Mouse (Mus musculus) limb, embryonic 11.5 days (tissue): ENCODE results near the gene Junb. TPM values are rescaled to one million over a fixed set of nuclear protein-coding genes. Genes with fewer than 3 reads are reported as not detected.

Experiments
- ATAC-seq: fragments of 200-750 bp; cut with Nextera tagmentation; 2 replicates; pipeline ENCODE4 v1.8.0; 2017; ENCODE audit warnings: low read depth; ENCODE audit not compliant: insufficient number of reproducible peaks, low FRiP score, low TSS enrichment
- DNase-seq: peaks from one replicate; pipeline ENCODE4 v3.0.0-alpha.2; 2015; ENCODE audit warnings: low spot score
- H3K27ac ChIP-seq: fragments of 300-500 bp; sonication (generic); replicated peaks from 2 replicates; pipeline ENCODE4 v1.5.1; 2014; ENCODE audit warnings: low read depth, mild to moderate bottlenecking, low read length
- H3K27me3 ChIP-seq: fragments of 300-500 bp; sonication (generic); 2 replicates; pipeline ENCODE4 v1.6.1; 2014; ENCODE audit warnings: mild to moderate bottlenecking, low read length, mixed read lengths; ENCODE audit not compliant: control insufficient read depth, insufficient read depth
- H3K36me3 ChIP-seq: fragments of 300-500 bp; sonication (generic); 2 replicates; pipeline ENCODE4 v1.6.1; 2014; ENCODE audit warnings: mild to moderate bottlenecking, low read length, moderate library complexity, mixed read lengths; ENCODE audit not compliant: control insufficient read depth, insufficient read depth
- H3K4me1 ChIP-seq: fragments of 300-500 bp; sonication (generic); 2 replicates; pipeline ENCODE4 v1.6.1; 2014; ENCODE audit warnings: low read length, mixed read lengths; ENCODE audit not compliant: control insufficient read depth, insufficient read depth
- H3K4me2 ChIP-seq: fragments of 300-500 bp; sonication (generic); 2 replicates; pipeline ENCODE4 v1.6.1; 2014; ENCODE audit warnings: low read depth, mild to moderate bottlenecking, moderate library complexity; ENCODE audit not compliant: severe bottlenecking
- H3K4me3 ChIP-seq: fragments of 300-500 bp; sonication (generic); 2 replicates; pipeline ENCODE4 v1.5.1; 2014; ENCODE audit warnings: low read depth, low read length
- H3K9ac ChIP-seq: fragments of 300-500 bp; sonication (generic); 2 replicates; pipeline ENCODE4 v1.6.1; 2014; ENCODE audit warnings: mild to moderate bottlenecking, low read length
- H3K9me3 ChIP-seq: fragments of 300-500 bp; sonication (generic); 2 replicates; pipeline ENCODE4 v1.6.1; 2016; ENCODE audit warnings: low read length; ENCODE audit not compliant: control insufficient read depth
- WGBS: fragments of 180-500 bp; shearing (Covaris S2); extraction: QIAGEN DNeasy Blood & Tissue Kit; methylation state at CpG from one replicate; pipeline ENCODE4 v1.1.7; 2014; 5-methylcytosine and 5-hydroxymethylcytosine counted together
- polyA plus RNA-seq: library from polyadenylated mRNA; unstranded; fragments of >200 nt; fragmentation: Nextera tagmentation; extraction: Ambion mirVana; gene quantifications from 2 replicates; pipeline ENCODE4 v1.2.1, GENCODE M21; 2014

Junb gene
- polyA plus RNA-seq, 1 experiment from 2014 or later, result 7.2 TPM

DNA sequence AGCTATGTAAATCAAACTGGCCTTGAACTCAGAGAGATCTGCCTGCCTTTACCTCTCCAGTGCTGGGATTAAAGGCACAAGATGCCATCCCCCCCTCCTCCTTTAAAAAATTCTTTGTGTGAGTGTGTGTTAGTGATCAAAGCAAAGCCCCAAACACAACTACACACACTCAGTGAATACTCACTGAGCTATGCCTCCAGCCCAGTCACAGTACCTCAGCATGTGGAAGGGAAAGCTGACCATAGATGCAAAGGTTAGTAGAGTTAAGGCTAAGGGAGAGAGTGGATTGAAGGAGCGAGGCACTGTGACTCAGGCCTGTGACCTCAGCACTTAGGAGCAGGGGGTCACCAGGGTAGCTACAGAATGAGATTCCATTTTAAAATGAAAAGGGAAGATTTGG lies 5.4 kb downstream of the Junb start:
- ATAC-seq (no peak), DNase-seq (no peak)
- H3K4me2 ChIP-seq, result no peak overlapping the region
- WGBS, result 81% methylated on average over 1 of the region's 1 CpGs
- no peak overlapping the region for H3K4me3 ChIP-seq
- H3K36me3 ChIP-seq, result peaks cover 15% of the 10 kb centered on the region; the same call in 1 of the 2 replicates
- H3K9ac ChIP-seq, result no peak overlapping the region
- peaks cover 43% of the 10 kb centered on the region for H3K4me1 ChIP-seq
- no peak overlapping the region for H3K27ac ChIP-seq
- H3K27me3 ChIP-seq, result peaks cover 12% of the 10 kb centered on the region
- H3K9me3 ChIP-seq, result no peaks in the 10 kb centered on the region

DNA sequence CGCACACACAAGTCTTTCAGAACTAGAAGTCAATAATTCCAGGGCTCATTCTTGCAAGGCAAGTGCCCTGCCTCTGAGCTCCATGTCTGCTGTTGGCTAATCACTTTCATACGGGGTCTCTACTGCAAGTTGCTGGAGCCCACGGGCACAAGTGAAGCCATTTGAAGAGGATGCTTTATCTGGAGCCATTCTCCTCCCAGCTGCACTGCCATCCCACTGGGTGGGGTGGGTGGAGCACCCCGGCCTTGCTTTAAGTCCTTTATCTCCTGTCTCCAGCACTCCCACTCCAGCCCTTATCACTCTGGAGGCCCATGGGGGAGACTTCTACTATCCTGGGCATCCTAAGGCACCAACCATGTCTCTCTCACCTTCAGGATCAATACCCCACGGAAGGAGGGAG lies 7.6 kb downstream of the Junb start:
- Histone ChIP-seq H3K36me3 (peaks cover 15% of the 10 kb centered on the region; the same call in 1 of the 2 replicates), H3K9me3 (no peaks in the 10 kb centered on the region), H3K4me3 (peak overlapping the region; percentile 61), H3K4me2 (peak overlapping the region; percentile 80), H3K4me1 (peaks cover 26% of the 10 kb centered on the region), H3K9ac (peak overlapping the region; percentile 89; the same call in 1 of the 2 replicates), H3K27me3 (no peaks in the 10 kb centered on the region), H3K27ac (no peak overlapping the region)
- no peak for DNase-seq
- no peak for ATAC-seq
- 67% methylated on average over 5 of the region's 5 CpGs for WGBS

DNA sequence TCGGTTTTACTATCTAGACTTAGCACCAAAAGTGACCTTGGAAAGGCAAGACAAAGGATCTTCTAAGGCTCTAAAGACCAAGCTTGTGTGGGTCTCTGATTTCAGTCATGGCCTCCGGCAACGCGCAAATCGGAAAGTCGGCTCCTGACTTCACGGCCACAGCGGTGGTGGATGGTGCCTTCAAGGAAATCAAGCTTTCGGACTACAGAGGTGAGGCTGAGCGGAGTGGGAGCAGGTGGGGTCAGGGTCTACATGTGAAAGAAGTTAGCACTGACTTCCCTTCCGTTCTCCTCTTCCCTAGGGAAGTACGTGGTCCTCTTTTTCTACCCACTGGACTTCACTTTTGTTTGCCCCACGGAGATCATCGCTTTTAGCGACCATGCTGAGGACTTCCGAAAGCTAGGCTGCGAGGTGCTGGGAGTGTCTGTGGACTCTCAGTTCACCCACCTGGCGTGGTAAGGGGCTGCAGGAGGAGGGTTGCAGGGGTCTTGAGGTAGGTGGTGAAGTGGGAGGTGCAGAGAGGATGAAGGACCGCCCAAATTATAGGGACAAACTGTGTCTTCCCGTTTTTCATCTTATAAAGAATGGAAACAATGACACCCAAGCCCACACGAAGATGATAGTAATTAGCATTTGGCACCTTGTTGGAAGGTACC lies 8.3 kb downstream of the Junb start:
- Histone ChIP-seq H3K4me3 (peak overlapping the region; percentile 61), H3K36me3 (peaks cover 15% of the 10 kb centered on the region; the same call in 1 of the 2 replicates), H3K4me1 (peaks cover 25% of the 10 kb centered on the region), H3K27me3 (no peaks in the 10 kb centered on the region), H3K27ac (peak overlapping the region; percentile 78), H3K4me2 (peak overlapping the region; percentile 80), H3K9ac (peak overlapping the region; percentile 89), H3K9me3 (no peaks in the 10 kb centered on the region)
- peak; percentile 55 for DNase-seq
- 11% methylated on average over 21 of the region's 21 CpGs for WGBS
- no peak for ATAC-seq

DNA sequence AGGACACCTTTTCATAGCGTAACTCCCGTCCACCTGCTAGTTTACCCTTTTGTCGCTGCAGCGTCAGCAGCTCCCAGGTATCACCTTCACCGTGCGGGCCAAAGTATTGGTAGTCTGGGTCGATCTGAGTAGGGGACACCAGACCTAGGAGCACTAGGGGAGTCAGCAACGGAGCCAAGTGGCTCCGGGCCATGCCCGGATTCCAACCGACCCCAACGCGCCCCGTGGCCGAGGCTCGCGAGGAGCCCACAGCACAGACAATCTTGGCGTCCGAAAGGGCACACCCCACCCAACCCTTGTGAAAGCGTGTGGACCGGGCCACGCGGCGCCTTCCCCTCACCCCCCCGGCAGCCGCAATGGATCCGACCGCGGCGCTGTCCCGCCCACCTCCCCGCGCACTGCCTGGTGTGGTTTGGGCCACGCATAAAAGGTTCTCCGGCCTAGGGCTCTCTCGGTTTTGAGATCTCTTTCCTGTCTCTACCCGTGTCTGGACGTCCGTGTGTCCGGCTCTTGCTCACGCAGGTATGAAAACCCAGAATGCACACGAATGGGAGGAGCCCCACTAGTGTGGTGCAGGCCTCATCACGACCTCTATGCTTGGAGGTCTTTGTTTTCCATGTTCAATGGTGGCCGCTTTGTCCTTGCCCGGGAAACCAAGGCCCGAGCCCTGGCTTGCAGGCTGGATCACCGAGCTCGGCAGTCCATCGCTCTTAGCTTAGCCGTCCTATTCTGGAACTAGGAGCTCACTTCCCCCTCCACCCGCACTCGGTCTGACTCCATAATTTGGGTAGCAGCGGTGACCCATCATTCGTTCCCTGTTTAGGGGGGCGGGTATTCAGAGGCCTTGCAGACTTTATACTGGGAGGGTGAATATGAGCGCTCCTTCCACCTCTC lies 9.0 kb downstream of the Junb start, which contains the start of the genes Gm49661, Prdx2 and Rnaseh2a:
Gene Gm49661, minus strand, starts transcription at position 193 of the 894 bp plus-strand sequence.
Gene Prdx2, plus strand, starts transcription at position 347 of the 894 bp plus-strand sequence.
Gene Rnaseh2a, minus strand, starts transcription at position 527 of the 894 bp plus-strand sequence.
- Histone ChIP-seq H3K27me3 (no peaks in the 10 kb centered on the region), H3K4me2 (peak within 1 kb of the TSS; percentile 80), H3K9ac (peak within 1 kb of the TSS; percentile 89), H3K27ac (peak within 1 kb of the TSS; percentile 78), H3K4me1 (peaks cover 30% of the 10 kb centered on the region), H3K36me3 (peaks cover 15% of the 10 kb centered on the region; the same call in 1 of the 2 replicates), H3K4me3 (peak within 1 kb of the TSS; percentile 61), H3K9me3 (no peaks in the 10 kb centered on the region)
- peak; percentile 89 for DNase-seq
- peak; percentile 64 for ATAC-seq
- under 1% methylated on average over 56 of the region's 56 CpGs for WGBS

DNA sequence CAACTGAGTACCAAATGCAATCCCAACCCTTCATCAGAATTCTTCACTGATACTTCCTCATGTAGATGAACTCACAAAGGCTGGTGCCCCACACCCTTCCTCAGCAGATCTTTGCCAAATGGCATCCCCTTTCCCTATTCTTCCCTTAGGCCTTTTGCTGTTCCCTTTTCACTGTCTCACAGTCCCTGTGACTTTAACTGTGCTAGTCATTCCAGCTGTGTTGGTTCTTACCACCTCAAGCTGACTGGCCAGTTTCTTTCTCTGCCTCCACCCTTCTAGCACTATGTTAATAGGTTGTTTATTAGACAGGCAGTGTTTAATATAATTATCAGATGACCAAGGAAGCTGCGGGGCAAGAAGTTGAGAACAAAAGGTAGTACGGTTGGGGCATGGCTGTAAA lies 9.9 kb downstream of the Junb start:
- DNase-seq (no peak), ATAC-seq (no peak)
- peak overlapping the region; percentile 80 for H3K4me2 ChIP-seq
- peak overlapping the region; percentile 61 for H3K4me3 ChIP-seq
- no peaks in the 10 kb centered on the region for H3K9me3 ChIP-seq
- WGBS, result 14% methylated on average over 2 of the region's 2 CpGs
- H3K9ac ChIP-seq, result peak overlapping the region; percentile 89
- peaks cover 15% of the 10 kb centered on the region; the same call in 1 of the 2 replicates for H3K36me3 ChIP-seq
- H3K27me3 ChIP-seq, result no peaks in the 10 kb centered on the region
- H3K27ac ChIP-seq, result peak overlapping the region; percentile 78
- H3K4me1 ChIP-seq, result peaks cover 27% of the 10 kb centered on the region

DNA sequence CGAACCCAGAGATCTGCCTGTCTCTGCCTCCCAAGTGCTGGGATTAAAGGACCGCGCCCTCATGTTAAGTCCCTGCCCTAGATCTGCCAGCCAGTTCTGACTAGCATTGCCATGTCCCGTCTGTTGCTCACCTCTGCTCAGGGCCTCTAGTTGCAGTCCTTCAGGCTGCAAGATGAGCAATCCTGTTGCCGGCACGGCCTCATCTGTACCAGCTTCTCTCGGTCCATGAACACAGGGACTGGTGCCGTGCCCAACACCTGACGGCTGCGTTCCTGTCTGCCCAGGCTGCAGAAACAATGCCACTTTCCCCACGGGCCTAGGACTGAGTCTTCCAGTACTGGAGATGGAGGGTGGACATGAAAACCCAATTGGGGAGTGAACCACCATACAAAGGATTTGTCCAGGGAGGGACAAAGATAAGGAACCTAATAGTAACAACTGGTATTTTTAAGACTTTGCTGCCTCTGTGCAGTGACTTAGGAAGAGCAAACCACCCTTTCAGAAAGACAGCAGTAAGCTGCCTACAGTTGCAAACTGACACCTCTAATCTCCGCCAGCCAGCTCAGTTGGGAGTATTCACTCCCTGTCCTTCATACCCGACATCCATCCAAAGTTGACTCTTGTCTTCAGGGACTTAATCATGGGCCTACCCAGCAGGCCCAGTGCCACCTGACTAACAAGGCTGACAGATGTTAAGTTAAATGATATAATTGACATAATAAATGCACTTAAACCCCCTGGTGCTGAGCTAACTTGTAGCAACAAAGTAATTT lies 10.8 kb downstream of the Junb start:
- no peak overlapping the region for H3K4me3 ChIP-seq
- ATAC-seq (no peak), DNase-seq (no peak)
- H3K27me3 ChIP-seq, result no peaks in the 10 kb centered on the region
- peak overlapping the region; percentile 27; the same call in 1 of the 2 replicates for H3K9ac ChIP-seq
- H3K4me2 ChIP-seq, result no peak overlapping the region
- H3K27ac ChIP-seq, result no peak overlapping the region
- no peaks in the 10 kb centered on the region for H3K9me3 ChIP-seq
- WGBS, result 88% methylated on average over 13 of the region's 13 CpGs
- H3K4me1 ChIP-seq, result peaks cover 27% of the 10 kb centered on the region
- peaks cover 11% of the 10 kb centered on the region; the same call in 1 of the 2 replicates for H3K36me3 ChIP-seq

DNA sequence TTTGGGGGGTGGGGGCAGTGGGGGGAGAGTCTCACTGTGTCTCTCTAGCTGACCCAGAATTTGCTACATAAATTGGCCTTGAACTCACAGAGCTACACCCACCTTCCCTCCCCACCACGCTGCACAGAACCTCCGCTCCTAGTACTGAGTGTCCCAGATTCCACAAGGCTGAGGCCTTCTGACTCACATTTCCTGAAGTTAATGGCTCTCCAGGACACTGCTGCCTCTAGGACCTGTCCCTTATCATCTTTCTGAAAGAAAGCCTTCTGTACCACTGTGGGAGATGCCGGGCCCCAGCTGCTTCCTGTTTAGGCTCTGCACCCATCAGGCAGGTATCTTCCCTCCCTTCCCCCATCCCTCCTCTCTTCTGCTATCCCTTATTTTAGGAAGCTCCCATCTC lies 11.9 kb downstream of the Junb start:
- no peak overlapping the region for H3K4me3 ChIP-seq
- no peak overlapping the region for H3K27ac ChIP-seq
- H3K9ac ChIP-seq, result no peak overlapping the region
- H3K4me1 ChIP-seq, result peaks cover 27% of the 10 kb centered on the region
- DNase-seq, result no peak
- no peak for ATAC-seq
- H3K36me3 ChIP-seq, result peaks cover 3% of the 10 kb centered on the region; the same call in 1 of the 2 replicates
- H3K9me3 ChIP-seq, result no peaks in the 10 kb centered on the region
- no peaks in the 10 kb centered on the region for H3K27me3 ChIP-seq
- 52% methylated on average over 3 of the region's 3 CpGs for WGBS
- no peak overlapping the region for H3K4me2 ChIP-seq
